Mouse (Mus musculus): Measurements from ENCODE around the gene Rere.
"Not testable (repeated sequence)": the region's sequence is repeated elsewhere in the genome, so short reads cannot be mapped to it uniquely, and the experiment has no call there.

Rere gene

DNA sequence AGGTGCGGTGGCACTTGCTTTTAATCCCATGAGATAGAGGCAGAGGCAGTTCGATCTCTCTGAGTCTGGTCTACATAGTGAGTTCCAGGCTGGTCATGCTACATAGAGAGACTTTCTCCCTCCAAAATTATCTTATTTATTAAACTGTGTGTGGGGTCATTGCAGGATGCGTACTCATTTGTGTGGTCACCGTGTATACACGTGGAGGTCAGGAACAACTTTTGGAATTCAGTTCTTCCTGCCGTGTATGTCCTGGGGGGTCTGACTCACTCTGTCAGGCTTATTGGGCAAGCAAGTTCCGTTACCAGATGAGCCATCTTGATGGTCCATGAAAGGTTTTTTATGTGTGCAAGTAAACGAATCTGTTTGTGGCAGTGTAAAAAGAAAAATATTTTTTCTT, 5.5 kb downstream of the Rere start:
- DNase-seq, result no peak

- DNase-seq, result not testable (repeated sequence)
Observed at GRCm38 (mm10) chr4:150287463-150287862, 6.0 kb downstream of the Rere start.

GRCm38 (mm10) chr4:150291900-150292299, 10.5 kb downstream of the Rere start:
- no peak for DNase-seq

DNA sequence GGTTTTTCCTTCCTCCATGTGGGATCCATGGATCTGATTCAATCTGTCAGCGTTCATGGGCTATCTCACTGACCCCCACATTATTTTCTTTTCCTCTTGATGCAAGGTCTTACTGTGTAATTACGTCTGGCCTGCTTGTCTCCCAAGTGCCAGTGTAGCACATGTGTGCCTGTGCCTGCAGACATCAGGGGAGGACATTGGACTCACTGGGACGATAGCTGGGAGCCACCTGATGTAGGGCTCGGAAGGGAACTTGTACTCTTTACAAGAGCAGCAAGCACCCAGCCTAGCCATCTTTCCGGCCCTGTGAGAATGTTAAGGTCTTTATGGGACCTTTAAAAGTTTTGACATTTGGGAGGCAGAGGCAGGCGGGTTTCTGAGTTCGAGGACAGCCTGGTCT, 13.4 kb downstream of the Rere start:
- DNase-seq, result no peak

- DNase-seq, result no peak
Observed at GRCm38 (mm10) chr4:150295966-150296365, 14.5 kb downstream of the Rere start.

DNA sequence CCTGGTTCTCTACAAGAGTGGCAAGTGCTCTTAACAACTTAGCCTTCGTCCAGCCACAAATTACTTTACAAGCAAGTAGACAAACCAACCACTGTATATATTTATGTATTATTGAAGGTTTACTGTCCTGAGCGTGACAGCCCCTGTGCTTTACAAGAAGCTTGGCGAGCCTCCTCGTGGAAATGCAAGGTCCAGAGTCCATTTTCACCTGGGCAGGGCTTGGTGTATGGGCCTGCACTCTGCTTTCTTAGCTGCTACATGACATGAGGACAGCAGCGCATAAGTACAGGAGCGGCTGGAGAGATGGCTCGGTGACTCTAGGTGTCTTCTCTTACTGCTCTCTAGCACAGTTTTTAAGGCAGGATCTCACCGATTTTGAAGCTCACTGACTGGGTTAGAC, 21.3 kb downstream of the Rere start:
- DNase-seq, result no peak

DNA sequence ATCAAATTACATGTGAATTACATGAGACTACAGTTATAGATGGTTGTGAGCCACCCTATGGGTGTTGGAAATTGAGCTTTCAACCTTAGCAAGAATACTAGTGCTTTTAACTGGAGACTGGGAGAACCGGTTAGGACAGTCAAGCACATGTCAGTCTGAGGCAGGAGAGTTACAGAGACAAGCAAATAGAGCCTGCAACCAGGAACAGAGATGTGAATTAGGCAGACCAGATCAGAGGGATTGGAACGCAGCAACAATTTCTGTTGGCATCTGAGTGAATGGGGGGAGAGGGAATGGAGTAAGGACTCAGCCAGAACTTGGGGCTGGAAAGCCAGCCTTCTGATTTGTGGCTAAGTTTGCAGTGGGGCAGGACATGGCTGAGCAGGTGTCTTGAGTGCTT, 25.3 kb downstream of the Rere start:
- no peak for DNase-seq

DNA sequence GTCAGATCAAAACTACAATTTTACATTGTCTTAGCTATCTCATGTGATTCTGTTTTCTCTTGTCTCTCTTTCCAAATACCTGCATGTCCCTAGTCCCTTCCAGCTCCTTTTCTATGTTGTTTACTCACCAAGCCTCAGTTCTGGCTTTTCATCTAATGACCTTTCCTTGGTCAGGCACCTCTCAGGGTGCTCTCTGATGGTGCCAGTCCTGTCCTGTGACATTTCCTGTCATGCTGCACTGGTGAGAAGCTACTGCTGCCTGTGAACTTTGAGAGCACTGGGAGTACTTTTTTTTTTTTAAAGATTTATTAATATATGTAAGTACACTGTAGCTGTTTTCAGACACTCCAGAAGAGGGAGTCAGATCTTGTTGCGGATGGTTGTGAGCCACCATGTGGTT, 25.8 kb downstream of the Rere start:
- no peak for DNase-seq

GRCm38 (mm10) chr4:150311431-150311830, 30.0 kb downstream of the Rere start:
- no peak for DNase-seq

- DNase-seq, result peak; percentile 78
Observed at GRCm38 (mm10) chr4:150312646-150313045, 31.2 kb downstream of the Rere start.

DNA sequence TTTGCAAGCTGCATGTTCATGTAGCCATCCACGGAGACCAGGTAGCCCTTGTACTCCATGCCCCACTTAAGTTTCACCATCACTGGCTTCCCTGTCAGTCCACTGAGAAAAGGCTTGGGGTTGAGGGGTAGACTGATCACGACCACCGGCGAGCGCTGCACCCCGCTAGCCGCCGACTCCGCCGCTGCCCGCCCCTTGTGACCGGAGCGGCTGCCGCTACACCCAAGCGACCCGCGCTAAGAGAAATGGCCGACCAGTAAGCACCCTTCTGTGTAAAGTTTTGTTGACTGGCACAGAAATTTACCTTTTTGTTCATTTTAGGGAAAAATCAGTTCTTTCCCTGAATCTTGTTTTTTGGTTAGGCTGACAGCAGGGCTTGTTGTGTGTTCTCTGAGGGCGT, 33.9 kb downstream of the Rere start:
- no peak for DNase-seq

GRCm38 (mm10) chr4:150316546-150316945, 35.1 kb downstream of the Rere start:
- no peak for DNase-seq

DNA sequence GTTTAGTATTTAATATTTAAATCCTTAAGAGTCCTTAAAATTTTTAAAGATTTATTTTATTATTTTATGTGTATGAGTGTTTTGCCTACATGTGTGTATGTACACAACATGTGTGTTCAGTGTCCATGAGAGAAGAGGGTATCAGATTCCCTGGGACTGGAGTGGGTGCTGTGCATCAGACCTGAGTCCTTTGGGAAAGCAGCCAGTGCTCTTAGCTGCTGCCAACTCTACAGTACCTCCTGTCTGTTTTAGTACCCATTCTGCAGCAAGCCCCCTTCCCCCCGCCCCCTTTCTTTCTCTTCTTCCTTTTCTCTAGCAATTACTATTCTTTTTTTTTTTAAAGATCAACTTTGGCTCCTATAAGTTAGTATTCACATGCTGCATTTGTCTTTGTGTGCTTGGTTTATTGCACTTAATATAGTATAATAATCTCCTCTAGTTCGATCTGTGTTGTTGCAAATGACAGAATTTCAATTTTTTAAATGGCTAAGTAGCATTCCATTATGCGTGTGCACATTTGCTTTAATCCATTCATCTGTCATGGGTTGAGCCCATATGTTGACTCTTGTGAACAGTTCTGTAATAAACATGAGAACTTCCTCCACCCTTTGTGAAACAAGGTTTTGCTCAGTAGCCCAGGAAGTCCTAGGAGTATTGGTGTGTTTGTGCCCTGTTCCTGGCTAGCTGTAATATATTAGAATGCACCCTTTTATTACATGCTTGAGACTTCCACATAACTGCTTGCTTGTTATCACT, 43.8 kb downstream of the Rere start:
- DNase-seq, result no peak

DNA sequence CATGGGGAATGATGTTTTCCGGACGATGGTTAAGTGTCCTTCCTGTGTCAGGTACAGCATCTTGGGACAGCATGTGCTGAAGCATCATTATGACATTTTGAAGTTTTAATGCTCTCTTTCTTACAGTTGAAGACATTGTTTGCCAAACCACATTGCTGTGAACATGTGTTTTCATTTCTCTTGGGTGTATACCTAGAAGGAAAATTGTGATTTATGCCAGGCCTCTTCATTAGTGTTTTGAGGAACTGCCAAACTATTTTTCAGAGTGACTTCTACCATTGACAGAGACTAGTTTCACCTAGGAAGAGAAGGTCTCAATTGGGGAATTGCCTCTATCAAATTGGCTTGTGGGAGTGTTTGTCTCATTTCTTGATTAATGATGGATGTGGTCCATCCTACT, 44.6 kb downstream of the Rere start:
- DNase-seq, result no peak

GRCm38 (mm10) chr4:150327476-150327875, 46.0 kb downstream of the Rere start:
- DNase-seq, result no peak

DNA sequence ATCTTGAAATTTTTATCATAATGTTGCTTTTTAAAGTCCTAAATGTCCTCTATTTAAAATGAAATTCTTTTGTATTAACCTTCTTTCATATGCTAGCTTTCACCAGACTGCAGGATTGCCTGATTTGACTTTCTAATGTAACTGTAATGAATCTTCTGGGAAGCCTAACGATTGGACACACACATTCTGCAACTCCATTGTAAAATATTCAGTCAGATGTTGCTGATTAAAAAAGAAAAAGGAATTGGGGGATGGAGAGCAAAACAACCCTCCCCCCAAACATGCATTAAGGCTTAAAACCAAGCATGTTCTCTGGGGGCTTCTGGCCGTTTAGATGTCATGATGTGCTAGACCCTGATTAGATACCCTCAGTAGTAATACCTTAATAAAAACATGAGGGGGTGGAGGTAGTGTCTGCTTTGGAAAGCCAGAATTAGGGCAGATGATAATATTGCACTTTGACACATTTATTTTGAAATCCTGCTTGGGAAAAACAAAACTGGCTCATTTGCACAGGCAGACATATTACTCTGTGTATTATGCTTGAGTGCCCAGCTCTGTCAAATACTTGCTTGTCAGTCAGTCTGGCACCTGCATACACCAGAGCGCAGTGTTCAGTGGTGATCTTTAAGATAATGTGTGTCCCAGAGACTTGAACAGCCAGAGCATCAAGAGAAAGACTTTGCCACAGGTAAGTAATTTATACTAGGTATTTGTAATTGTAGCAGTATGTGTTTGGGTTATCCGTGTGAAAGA, 52.7 kb downstream of the Rere start:
- DNase-seq, result no peak

DNA sequence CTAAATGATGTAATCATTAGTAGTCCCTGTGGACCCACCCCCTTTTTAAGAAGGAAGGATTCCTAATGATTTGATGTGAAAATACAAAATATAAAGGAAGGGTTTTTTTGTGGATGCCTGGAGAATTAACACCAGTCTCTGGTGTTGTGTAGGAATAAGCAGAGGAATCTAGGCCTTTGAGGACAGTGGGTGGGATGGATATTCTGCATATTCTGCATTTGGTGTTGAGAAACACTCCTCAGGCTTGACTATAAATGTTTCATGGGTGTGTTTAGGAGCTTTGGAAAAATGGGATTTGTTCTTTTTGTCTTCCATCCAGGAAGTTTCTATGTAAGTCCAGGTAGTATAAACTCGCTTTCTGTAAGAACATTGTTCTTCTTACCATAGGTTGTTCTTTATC, 55.8 kb downstream of the Rere start:
- no peak for DNase-seq

DNA sequence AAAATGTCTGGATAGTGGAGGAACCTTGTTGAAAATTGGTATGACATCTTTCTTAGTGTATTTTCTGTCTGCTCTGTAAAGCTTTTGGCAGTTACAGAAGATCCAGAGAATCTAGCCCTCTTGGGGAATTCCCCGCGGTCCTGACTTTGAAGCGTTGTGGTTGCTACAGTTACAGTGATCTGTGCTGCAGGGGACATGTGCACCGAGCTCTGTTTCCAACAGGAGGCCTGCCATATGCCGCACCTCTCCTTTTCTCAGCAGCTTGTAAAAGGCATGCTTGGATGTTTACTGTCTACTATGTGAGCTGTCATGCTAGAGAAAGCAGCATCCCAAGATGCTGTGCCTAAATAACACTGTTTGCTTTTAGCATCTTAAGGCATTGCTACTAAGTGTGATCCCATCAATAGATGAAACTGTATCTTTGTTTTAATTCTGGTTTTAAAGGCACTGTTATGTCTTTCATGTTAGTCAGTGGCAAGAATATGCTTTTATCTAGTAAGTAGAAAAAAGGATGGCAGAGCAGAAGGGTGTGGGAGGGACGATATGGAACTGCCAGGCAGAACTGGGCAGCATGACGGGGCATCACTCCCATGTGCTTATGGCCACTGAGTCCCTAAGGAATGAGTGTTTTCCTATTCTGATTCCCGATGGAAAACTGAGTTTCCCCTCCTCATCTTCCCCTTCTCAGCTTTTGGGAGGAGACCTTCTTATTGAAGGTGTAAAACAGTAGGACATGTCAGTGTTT, 57.6 kb downstream of the Rere start:
- peak; percentile 73 for DNase-seq

DNA sequence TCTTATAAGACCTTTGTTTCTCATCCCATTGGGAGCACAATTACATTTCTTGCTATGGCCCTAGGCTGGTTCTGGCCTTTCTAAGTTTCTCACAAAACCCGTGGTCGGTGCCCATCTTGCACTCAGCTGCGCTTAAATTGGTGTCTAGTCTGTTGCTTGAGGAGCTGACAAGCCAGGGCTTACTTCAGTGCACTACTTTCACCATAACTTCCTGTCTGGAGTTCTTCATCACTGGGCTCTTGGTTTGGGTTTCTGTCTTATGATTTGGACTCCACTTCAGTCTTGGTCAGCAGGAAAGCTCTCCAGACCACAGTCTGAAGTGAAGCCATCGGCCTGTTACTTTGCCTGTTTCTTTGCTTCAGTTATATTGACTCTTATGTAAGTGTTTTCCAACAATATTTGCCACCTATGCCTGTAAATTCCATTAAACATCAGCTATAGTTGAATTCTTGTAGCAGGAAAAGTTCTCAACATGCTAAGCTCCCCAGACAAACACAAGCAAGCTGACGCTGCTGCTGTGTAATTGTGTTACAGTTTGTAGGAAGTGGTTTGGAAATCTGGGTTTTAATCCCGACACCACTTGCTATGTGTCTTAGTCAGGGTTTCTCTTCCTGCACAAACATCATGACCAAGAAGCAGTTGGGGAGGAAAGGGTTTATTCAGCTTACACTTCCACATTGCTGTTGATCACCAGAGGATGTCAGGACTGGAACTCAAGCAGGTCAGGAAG, 59.5 kb downstream of the Rere start:
- no peak for DNase-seq

DNA sequence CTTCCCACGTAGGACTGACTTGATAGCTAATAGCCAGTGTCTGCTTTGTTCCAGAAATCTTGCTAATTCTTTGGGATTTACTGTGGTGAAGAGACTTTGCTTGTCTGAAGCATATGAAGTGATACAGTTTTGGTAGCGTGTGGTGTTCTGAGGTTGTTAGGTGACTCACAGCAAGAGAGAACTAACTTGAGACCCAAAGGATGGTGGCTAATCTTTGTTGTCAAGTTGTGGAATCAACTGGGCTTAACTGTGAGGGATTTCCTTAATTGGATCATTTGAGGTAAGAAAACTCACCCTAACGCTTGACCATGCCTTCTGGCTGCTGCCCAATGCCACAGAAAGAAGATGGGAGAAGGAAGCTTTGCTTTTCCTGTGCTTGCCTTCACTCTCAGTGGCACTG, 63.1 kb downstream of the Rere start:
- DNase-seq, result no peak

- DNase-seq, result no peak
Observed at GRCm38 (mm10) chr4:150346651-150347386, 65.4 kb downstream of the Rere start.

DNA sequence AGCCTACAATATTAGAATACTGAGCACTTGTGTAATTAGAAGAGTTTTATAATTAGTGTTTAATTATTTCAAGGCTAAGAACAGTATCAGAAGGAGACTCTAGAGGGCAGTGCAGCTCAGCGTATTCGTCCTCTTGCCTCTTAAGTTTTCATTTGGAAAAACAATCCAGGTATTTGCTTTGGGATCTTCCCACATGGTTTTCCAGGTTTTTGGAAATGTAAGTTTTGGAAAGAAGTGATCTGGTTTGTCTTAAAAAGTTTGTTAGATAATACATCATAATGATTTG, 65.9 kb downstream of the Rere start:
- DNase-seq, result no peak

- DNase-seq, result no peak
Observed at GRCm38 (mm10) chr4:150349680-150350101, 68.2 kb downstream of the Rere start.

Data from cerebellum, adult 9-11 months (tissue).